ENCODE assay signal across 7 mouse cellular contexts in genomic region chr8:94966578-94966977, GRCm38 (mm10). TPM values are rescaled to one million over a fixed set of nuclear protein-coding genes. Genes with fewer than 3 reads are reported as not detected.
DNase-seq lines count a peak whose midpoint lies in the region; ATAC-seq and TF ChIP-seq lines count a peak whose summit lies in the region.

No protein-coding gene starts in this region.

- intact Hi-C loops in left cerebral cortex, postnatal 14 days (cut with DNase I) = no loop called here
- intact Hi-C loops in left cerebral cortex, postnatal 36 days (cut with DNase I) = no loop called here

- no peaks in the 10 kb centered on the region for H3K36me3 ChIP-seq in liver, embryonic 13.5 days
- H3K36me3 ChIP-seq in spleen, adult 2 months (ENCODE audit: control insufficient read depth, insufficient read depth, low read length) = no peaks in the 10 kb centered on the region
- H3K36me3 ChIP-seq in heart, embryonic 11.5 days (ENCODE audit: control insufficient read depth, insufficient read depth, low read length) = no peaks in the 10 kb centered on the region

- WGBS in liver, embryonic 13.5 days (ENCODE audit: insufficient replicate concordance) = 6% methylated on average over 7 of the region's 7 CpGs
- WGBS in spleen, adult 2 months = 4% methylated on average over 7 of the region's 7 CpGs
- 14% methylated on average over 7 of the region's 7 CpGs for WGBS in heart, embryonic 11.5 days (ENCODE audit: insufficient replicate concordance)

- peak; percentile 25; the same call in 1 of the 2 replicates for TF ChIP-seq CTCF in spleen, adult 2 months (IDR thresholded peaks at IDR 0.05; ENCODE audit: extremely low read depth, insufficient read depth, insufficient read length, insufficient replicate concordance)

- peak; percentile 43 to 67 for DNase-seq in left cerebral cortex, postnatal 14 days (ENCODE audit: low spot score in 2 of 2)
- DNase-seq in left cerebral cortex, postnatal 36 days (ENCODE audit: low spot score in 2 of 2) = no peak
- peak; percentile 33 for DNase-seq in WW6 (ENCODE audit: low read depth, low spot score)
- peak; percentile 63 for DNase-seq in liver, embryonic 13.5 days
- peak; percentile 34 to 44 for DNase-seq in spleen, adult 2 months (ENCODE audit: low read depth in 1 of 2, low spot score in 2 of 2)

- peaks cover 93% of the 10 kb centered on the region for H3K4me1 ChIP-seq in liver, embryonic 13.5 days (replicated peaks)
- no peaks in the 10 kb centered on the region for H3K4me1 ChIP-seq in spleen, adult 2 months (ENCODE audit: control insufficient read depth, insufficient read depth, insufficient read length)
- H3K4me1 ChIP-seq in heart, embryonic 11.5 days (ENCODE audit: control insufficient read depth, insufficient read depth, low read length) = peaks cover 11% of the 10 kb centered on the region

- 0 out of 2 replicates have a peak overlapping the region, but pooled peaks have one; percentile 4 for H3K9ac ChIP-seq in liver, embryonic 13.5 days
- no peak overlapping the region for H3K9ac ChIP-seq in heart, embryonic 11.5 days (ENCODE audit: low read depth, low read length)

- H3K4me3 ChIP-seq in liver, embryonic 13.5 days (replicated peaks) = no peak overlapping the region
- no peak overlapping the region for H3K4me3 ChIP-seq in spleen, adult 2 months (ENCODE audit: extremely low read depth, insufficient read depth, insufficient read length)
- no peak overlapping the region for H3K4me3 ChIP-seq in heart, embryonic 11.5 days (ENCODE audit: low read depth, low read length)

- peak; percentile 68 for ATAC-seq in erythroid progenitor cell, adult 5-6 weeks (replicated peaks; ENCODE audit: low FRiP score, poor library complexity, severe bottlenecking)
- no peak for ATAC-seq in liver, embryonic 13.5 days (ENCODE audit: low read depth)
- ATAC-seq in heart, embryonic 11.5 days (replicated peaks; ENCODE audit: insufficient number of reproducible peaks, low FRiP score, low TSS enrichment) = no peak

- peak overlapping the region; percentile 99 for H3K27ac ChIP-seq in liver, embryonic 13.5 days
- H3K27ac ChIP-seq in spleen, adult 2 months (ENCODE audit: insufficient read depth, low read length) = no peak overlapping the region
- no peak overlapping the region for H3K27ac ChIP-seq in heart, embryonic 11.5 days (ENCODE audit: low read depth, low read length)

- H3K4me2 ChIP-seq in liver, embryonic 13.5 days = no peak overlapping the region
- no peak overlapping the region for H3K4me2 ChIP-seq in heart, embryonic 11.5 days

- H3K9me3 ChIP-seq in liver, embryonic 13.5 days (replicated peaks) = no peaks in the 10 kb centered on the region
- no peaks in the 10 kb centered on the region for H3K9me3 ChIP-seq in heart, embryonic 11.5 days (replicated peaks; ENCODE audit: control insufficient read depth, low read length)

- H3K27me3 ChIP-seq in liver, embryonic 13.5 days = no peaks in the 10 kb centered on the region
- H3K27me3 ChIP-seq in spleen, adult 2 months (ENCODE audit: control insufficient read depth, insufficient read depth, low read length) = no peaks in the 10 kb centered on the region
- no peaks in the 10 kb centered on the region; the same call in 1 of the 2 replicates for H3K27me3 ChIP-seq in heart, embryonic 11.5 days (ENCODE audit: control insufficient read depth, insufficient read depth, low read length)

- TF ChIP-seq POLR2A in spleen, adult 2 months (IDR thresholded peaks at IDR 0.05; ENCODE audit: low read depth, low read length) = no peak

RNA-seq across cellular contexts. Expression of gene Adgrg1, which starts 8.0 kb away (rescaled TPM):
- total RNA-seq in left cerebral cortex, postnatal 14 days (2021) = 100 to 1,000 TPM in 1 of 2 experiments, 10 to 100 TPM in 1; 93.3 to 110 TPM
- 10 to 100 TPM; 73.3 to 74.2 TPM for total RNA-seq in left cerebral cortex, postnatal 36 days (2021)
- total RNA-seq in erythroid progenitor cell, adult 5-6 weeks (2015; ENCODE audit: low replicate concordance) = 29.3 and 55.9 TPM in 2 replicates
- total RNA-seq in erythroid progenitor cell, adult 5-6 weeks (2017; ENCODE audit: low replicate concordance) = 12.4 and 14.4 TPM in 2 replicates
- polyA plus RNA-seq in liver, embryonic 13.5 days (2015; fragmentation: Nextera tagmentation; extraction: Ambion mirVana) = 42.7 and 55.6 TPM in 2 replicates
- 32.0 and 37.1 TPM in 2 replicates for polyA plus RNA-seq in spleen, adult 2 months (2012; rRNA removed)
- polyA plus RNA-seq in heart, embryonic 11.5 days (2014; fragmentation: Nextera tagmentation; extraction: Ambion mirVana) = 6.4 and 7.5 TPM in 2 replicates

RNA-seq across cellular contexts. Expression of gene Adgrg5, which starts 43.1 kb away (rescaled TPM):
- not detected for total RNA-seq in left cerebral cortex, postnatal 14 days (2021)
- not detected for total RNA-seq in left cerebral cortex, postnatal 36 days (2021)
- not detected in 2 replicates for total RNA-seq in erythroid progenitor cell, adult 5-6 weeks (2015; ENCODE audit: low replicate concordance)
- total RNA-seq in erythroid progenitor cell, adult 5-6 weeks (2017; ENCODE audit: low replicate concordance) = 0.39 TPM in 1 of 2 replicates, not detected in the other
- polyA plus RNA-seq in liver, embryonic 13.5 days (2015; fragmentation: Nextera tagmentation; extraction: Ambion mirVana) = 0.43 and 0.52 TPM in 2 replicates
- 36.0 and 43.2 TPM in 2 replicates for polyA plus RNA-seq in spleen, adult 2 months (2012; rRNA removed)
- polyA plus RNA-seq in heart, embryonic 11.5 days (2014; fragmentation: Nextera tagmentation; extraction: Ambion mirVana) = 0.10 and 0.47 TPM in 2 replicates

RNA-seq across cellular contexts. Expression of gene Ccdc102a, which starts 48.7 kb away (rescaled TPM):
- 1 to 10 TPM; 2.0 to 2.4 TPM for total RNA-seq in left cerebral cortex, postnatal 14 days (2021)
- total RNA-seq in left cerebral cortex, postnatal 36 days (2021) = 1 to 10 TPM; 1.8 to 1.9 TPM
- not detected in 2 replicates for total RNA-seq in erythroid progenitor cell, adult 5-6 weeks (2015; ENCODE audit: low replicate concordance)
- 0.15 and 0.51 TPM in 2 replicates for total RNA-seq in erythroid progenitor cell, adult 5-6 weeks (2017; ENCODE audit: low replicate concordance)
- polyA plus RNA-seq in liver, embryonic 13.5 days (2015; fragmentation: Nextera tagmentation; extraction: Ambion mirVana) = 3.5 TPM in 2 replicates
- polyA plus RNA-seq in spleen, adult 2 months (2012; rRNA removed) = 10.7 and 14.2 TPM in 2 replicates
- 22.8 and 24.8 TPM in 2 replicates for polyA plus RNA-seq in heart, embryonic 11.5 days (2014; fragmentation: Nextera tagmentation; extraction: Ambion mirVana)

RNA-seq across cellular contexts. Expression of gene Adgrg3, which starts 50.9 kb away (rescaled TPM):
- total RNA-seq in left cerebral cortex, postnatal 14 days (2021) = under 1 TPM; 0.68 to 0.89 TPM
- under 1 TPM in 1 of 2 experiments, not detected in 1; 0.29 TPM for total RNA-seq in left cerebral cortex, postnatal 36 days (2021)
- total RNA-seq in erythroid progenitor cell, adult 5-6 weeks (2015; ENCODE audit: low replicate concordance) = 10.1 and 12.2 TPM in 2 replicates
- total RNA-seq in erythroid progenitor cell, adult 5-6 weeks (2017; ENCODE audit: low replicate concordance) = 3.5 and 10.3 TPM in 2 replicates
- 5.5 and 6.0 TPM in 2 replicates for polyA plus RNA-seq in liver, embryonic 13.5 days (2015; fragmentation: Nextera tagmentation; extraction: Ambion mirVana)
- polyA plus RNA-seq in spleen, adult 2 months (2012; rRNA removed) = 6.3 and 6.8 TPM in 2 replicates
- polyA plus RNA-seq in heart, embryonic 11.5 days (2014; fragmentation: Nextera tagmentation; extraction: Ambion mirVana) = 2.0 and 4.5 TPM in 2 replicates

Comparison
In these comparisons a context has a peak if more than half of its experiments do, and no peak if none do; other contexts are left out.
1. DNase-seq: peak in left cerebral cortex, postnatal 14 days (2 of 2), WW6 (single experiment), liver, embryonic 13.5 days (single experiment) and spleen, adult 2 months (2 of 2); none in left cerebral cortex, postnatal 36 days (0 of 2).